Mouse (Mus musculus) MEL (cell line): ENCODE measurements around the gene Pls3. TPM values are rescaled to one million over a fixed set of nuclear protein-coding genes. Genes with fewer than 3 reads are reported as not detected.

Experiments
- DNase-seq: peaks from one replicate; pipeline ENCODE4 v3.0.0; 2011; ENCODE audit warnings: low read depth, low spot score
- H3K27ac ChIP-seq: 2 replicates; pipeline ENCODE4 v1.5.1; 2012; ENCODE audit warnings: low read depth, mild to moderate bottlenecking, control low read depth, low read length, moderate library complexity; ENCODE audit not compliant: control insufficient read depth
- H3K27me3 ChIP-seq, 2 experiments: fragments of 150-350 bp in 1 of 2; sonication (generic) in 1 of 2; 2 replicates each; pipeline ENCODE4 v1.6.1; 2012; ENCODE audit warnings: low read length in 2 of 2, mild to moderate bottlenecking in 2 of 2, improper control_type of control experiment in 1 of 2, moderate library complexity in 1 of 2; ENCODE audit not compliant: insufficient read depth in 2 of 2, control insufficient read depth in 1 of 2
- H3K36me3 ChIP-seq, 2 experiments: 2 replicates each; pipeline ENCODE4 v1.6.1; 2012 to 2014; ENCODE audit warnings: low read length in 2 of 2, improper control_type of control experiment in 1 of 2, inconsistent platforms in 1 of 2, mild to moderate bottlenecking in 1 of 2; ENCODE audit not compliant: insufficient read depth in 2 of 2, control insufficient read depth in 1 of 2
- H3K4me1 ChIP-seq, 2 experiments: fragments of 150-350 bp in 1 of 2; sonication (generic) in 1 of 2; 2 replicates each; pipeline ENCODE4 v1.6.1; 2012; ENCODE audit warnings: low read length in 2 of 2, improper control_type of control experiment in 1 of 2, mild to moderate bottlenecking in 1 of 2; ENCODE audit not compliant: insufficient read depth in 2 of 2, control insufficient read depth in 1 of 2
- H3K4me3 ChIP-seq, 2 experiments: fragments of 150-350 bp in 1 of 2; sonication (generic) in 1 of 2; 2 replicates each; pipeline ENCODE4 v1.5.1; 2012; ENCODE audit warnings: low read depth in 2 of 2, low read length in 2 of 2, mild to moderate bottlenecking in 2 of 2, moderate library complexity in 2 of 2, control low read depth in 1 of 2, improper control_type of control experiment in 1 of 2; ENCODE audit not compliant: control insufficient read depth in 1 of 2, insufficient read depth in 1 of 2
- H3K79me2 ChIP-seq: 2 replicates; pipeline ENCODE4 v1.6.1; 2012; ENCODE audit warnings: mild to moderate bottlenecking, low read length, moderate library complexity; ENCODE audit not compliant: control insufficient read depth, poor library complexity, insufficient read depth
- H3K9ac ChIP-seq: 2 replicates; pipeline ENCODE4 v1.6.1; 2012; ENCODE audit warnings: low read depth, mild to moderate bottlenecking, control low read depth, low read length, moderate library complexity; ENCODE audit not compliant: control insufficient read depth, poor library complexity, severe bottlenecking
- H3K9me3 ChIP-seq: fragments of 150-350 bp; sonication (generic); replicated peaks from 2 replicates; pipeline ENCODE4 v1.6.1; 2012; ENCODE audit warnings: mild to moderate bottlenecking, low read length, improper control_type of control experiment, moderate library complexity; ENCODE audit not compliant: insufficient read depth
- CHD2 ChIP-seq: IDR thresholded peaks from 2 replicates; pipeline ENCODE4 v1.6.1; 2011; ENCODE audit warnings: low read length, improper control_type of control experiment
- CTCF ChIP-seq, 3 experiments: IDR thresholded peaks in 2 of 3; conservative IDR thresholded peaks in 1 of 3; 2 replicates each; pipeline ENCODE4 v1.5.1; 2011 to 2012; ENCODE audit warnings: low read length in 3 of 3, low read depth in 2 of 3, mild to moderate bottlenecking in 2 of 3, improper control_type of control experiment in 1 of 3, inconsistent platforms in 1 of 3, mixed read lengths in 1 of 3, moderate library complexity in 1 of 3; ENCODE audit not compliant: control insufficient read depth in 1 of 3, insufficient read depth in 1 of 3, poor library complexity in 1 of 3, severe bottlenecking in 1 of 3
- E2F4 ChIP-seq: IDR thresholded peaks from 2 replicates; pipeline ENCODE4 v1.6.1; 2011; ENCODE audit warnings: low read depth, low read length, improper control_type of control experiment, borderline replicate concordance
- EP300 ChIP-seq, 2 experiments: IDR thresholded peaks; 2 replicates each; pipeline ENCODE4 v1.6.1; 2011; ENCODE audit warnings: improper control_type of control experiment in 2 of 2, low read length in 2 of 2, low read depth in 1 of 2, mild to moderate bottlenecking in 1 of 2
- ETS1 ChIP-seq: IDR thresholded peaks from 2 replicates; pipeline ENCODE4 v1.6.1; 2012; ENCODE audit warnings: low read depth, mild to moderate bottlenecking, inconsistent platforms, low read length, improper control_type of control experiment, moderate library complexity
- GABPA ChIP-seq: IDR thresholded peaks from 2 replicates; pipeline ENCODE4 v1.6.1; 2012; ENCODE audit warnings: low read depth, mild to moderate bottlenecking, inconsistent platforms, low read length, improper control_type of control experiment, moderate library complexity
- GATA1 ChIP-seq: IDR thresholded peaks from 2 replicates; pipeline ENCODE4 v1.6.1; 2011; ENCODE audit warnings: low read depth, low read length, improper control_type of control experiment
- HCFC1 ChIP-seq: IDR thresholded peaks from 2 replicates; pipeline ENCODE4 v1.6.1; 2012; ENCODE audit warnings: low read depth, mild to moderate bottlenecking, inconsistent platforms, low read length, improper control_type of control experiment, moderate library complexity
- JUND ChIP-seq: IDR thresholded peaks from 2 replicates; pipeline ENCODE4 v1.6.1; 2011; ENCODE audit warnings: low read depth, mild to moderate bottlenecking, improper control_type of control experiment, low read length
- KAT2A ChIP-seq: conservative IDR thresholded peaks from 2 replicates; pipeline ENCODE4 v1.6.1; 2012; ENCODE audit warnings: low read depth, low read length, improper control_type of control experiment, inconsistent platforms
- MAZ ChIP-seq: IDR thresholded peaks from 2 replicates; pipeline ENCODE4 v1.6.1; 2012; ENCODE audit warnings: low read depth, mild to moderate bottlenecking, inconsistent platforms, low read length, improper control_type of control experiment
- MEF2A ChIP-seq: IDR thresholded peaks from 2 replicates; pipeline ENCODE4 v1.6.1; 2014; ENCODE audit warnings: low read depth, mild to moderate bottlenecking, inconsistent platforms, low read length, improper control_type of control experiment; ENCODE audit not compliant: poor library complexity, insufficient replicate concordance, severe bottlenecking; ENCODE audit errors: extremely low read depth
- MYC ChIP-seq: IDR thresholded peaks from 2 replicates; pipeline ENCODE4 v1.6.1; 2011; ENCODE audit warnings: low read depth, mild to moderate bottlenecking, low read length, improper control_type of control experiment, moderate library complexity
- NELFE ChIP-seq: IDR thresholded peaks from 2 replicates; pipeline ENCODE4 v1.6.1; 2011; ENCODE audit warnings: low read depth, low read length, improper control_type of control experiment
- NRF1 ChIP-seq: IDR thresholded peaks from 2 replicates; pipeline ENCODE4 v1.6.1; 2014; ENCODE audit warnings: low read depth, mild to moderate bottlenecking, inconsistent platforms, low read length, improper control_type of control experiment, moderate library complexity; ENCODE audit not compliant: poor library complexity, insufficient read depth, severe bottlenecking
- POLR2A ChIP-seq, 2 experiments: IDR thresholded peaks; 2 replicates each; pipeline ENCODE4 v1.6.1; 2011 to 2012; ENCODE audit warnings: low read length in 2 of 2, mild to moderate bottlenecking in 2 of 2, control low read depth in 1 of 2, improper control_type of control experiment in 1 of 2, low read depth in 1 of 2, moderate library complexity in 1 of 2; ENCODE audit not compliant: control insufficient read depth in 1 of 2, insufficient read depth in 1 of 2, poor library complexity in 1 of 2
- POLR2AphosphoS2 ChIP-seq: IDR thresholded peaks from 2 replicates; pipeline ENCODE4 v1.6.1; 2011; ENCODE audit warnings: low read length, improper control_type of control experiment
- POLR2AphosphoS5 ChIP-seq: IDR thresholded peaks from 2 replicates; pipeline ENCODE4 v1.6.1; 2012; ENCODE audit warnings: low read depth, borderline replicate concordance, mild to moderate bottlenecking, inconsistent platforms, low read length, moderate library complexity, mixed read lengths
- RCOR1 ChIP-seq: IDR thresholded peaks from 2 replicates; pipeline ENCODE4 v1.6.1; 2012; ENCODE audit warnings: low read depth, mild to moderate bottlenecking, inconsistent platforms, low read length, improper control_type of control experiment
- SIN3A ChIP-seq: IDR thresholded peaks from 2 replicates; pipeline ENCODE4 v1.6.1; 2012; ENCODE audit warnings: low read length, improper control_type of control experiment, inconsistent platforms
- SMC3 ChIP-seq: IDR thresholded peaks from 2 replicates; pipeline ENCODE4 v1.6.1; 2011; ENCODE audit warnings: low read depth, low read length, improper control_type of control experiment
- TCF12 ChIP-seq: IDR thresholded peaks from 2 replicates; pipeline ENCODE4 v1.6.1; 2014; ENCODE audit warnings: low read depth, mild to moderate bottlenecking, inconsistent platforms, low read length, improper control_type of control experiment, moderate library complexity
- UBTF ChIP-seq: IDR thresholded peaks from 2 replicates; pipeline ENCODE4 v1.6.1; 2012; ENCODE audit warnings: low read depth, mild to moderate bottlenecking, inconsistent platforms, low read length, improper control_type of control experiment, moderate library complexity, borderline replicate concordance; ENCODE audit not compliant: insufficient read depth
- USF2 ChIP-seq, 2 experiments: IDR thresholded peaks; 2 replicates each; pipeline ENCODE4 v1.6.1; 2011 to 2012; ENCODE audit warnings: improper control_type of control experiment in 2 of 2, low read length in 2 of 2, borderline replicate concordance in 1 of 2, inconsistent platforms in 1 of 2, low read depth in 1 of 2, mild to moderate bottlenecking in 1 of 2; ENCODE audit not compliant: insufficient read depth in 1 of 2
- ZC3H11A ChIP-seq: IDR thresholded peaks from 2 replicates; pipeline ENCODE4 v1.6.1; 2012; ENCODE audit warnings: low read depth, mild to moderate bottlenecking, inconsistent platforms, low read length, improper control_type of control experiment
- ZMIZ1 ChIP-seq: IDR thresholded peaks from 2 replicates; pipeline ENCODE4 v1.6.1; 2012; ENCODE audit warnings: low read depth, mild to moderate bottlenecking, inconsistent platforms, low read length, improper control_type of control experiment, moderate library complexity
- ZNF384 ChIP-seq: IDR thresholded peaks from 2 replicates; pipeline ENCODE4 v1.6.1; 2012; ENCODE audit warnings: low read depth, mild to moderate bottlenecking, inconsistent platforms, low read length, improper control_type of control experiment
- polyA plus RNA-seq, 2 experiments: library from polyadenylated mRNA; stranded (reverse) in 1 of 2; unstranded in 1 of 2; fragments of >175 nt in 1 of 2; fragments of >200 nt in 1 of 2; gene quantifications; 2 replicates each; pipeline versions ENCODE4 v1.2.1 to v1.2.4; 2012; ENCODE audit warnings: low replicate concordance in 2 of 2, low read depth in 1 of 2; ENCODE audit not compliant: insufficient read length in 2 of 2, insufficient read depth in 1 of 2, missing spikeins in 1 of 2
- total RNA-seq: library from RNA; depleted of rRNA; stranded (reverse); fragments of 300-350 nt; gene quantifications from 2 replicates; pipeline ENCODE4 v1.2.3, GENCODE M21; 2012

Pls3 gene
- total and polyA plus RNA-seq, 3 experiments, result 1.7 to 4.3 TPM; not detected in 1

GRCm38 (mm10) chrX:75829867-75830255 lies 45.1 kb downstream of the Pls3 start:
- DNase-seq, result no peak

GRCm38 (mm10) chrX:75829240-75829866 lies 45.6 kb downstream of the Pls3 start:
- Histone ChIP-seq H3K9ac (no peak overlapping the region), H3K27me3 (no peaks in the 10 kb centered on the region), H3K79me2 (no peaks in the 10 kb centered on the region), H3K4me3 (no peak overlapping the region), H3K36me3 (no peaks in the 10 kb centered on the region), H3K9me3 (no peaks in the 10 kb centered on the region), H3K27ac (no peak overlapping the region), H3K4me1 (no peaks in the 10 kb centered on the region)
- no peak for DNase-seq
- TF ChIP-seq MAZ (no peak), ZNF384 (no peak), ETS1 (no peak), EP300 (IDR thresholded peaks at IDR 0.05; ENCODE audit: low read depth in 1 of 2, low read length in 2 of 2) (no peak), JUND (no peak), POLR2A (IDR thresholded peaks at IDR 0.05; ENCODE audit: control insufficient read depth in 1 of 2, insufficient read depth in 1 of 2, low read depth in 1 of 2, low read length in 2 of 2, poor library complexity in 1 of 2) (no peak), E2F4 (no peak), NELFE (no peak), POLR2AphosphoS2 (no peak), TCF12 (no peak), CTCF (IDR thresholded peaks at IDR 0.05 in 2 of 3, conservative IDR thresholded peaks at IDR 0.05 in 1 of 3; ENCODE audit: control insufficient read depth in 1 of 3, insufficient read depth in 1 of 3, low read depth in 2 of 3, low read length in 3 of 3, poor library complexity in 1 of 3, severe bottlenecking in 1 of 3) (no peak), GATA1 (no peak), RCOR1 (no peak), SMC3 (no peak), POLR2AphosphoS5 (no peak), NRF1 (no peak)

More at GRCm38 (mm10) chrX:75829867-75830255, 45.1 kb downstream of the Pls3 start:
- Histone ChIP-seq H3K79me2 (no peaks in the 10 kb centered on the region), H3K4me1 (no peaks in the 10 kb centered on the region), H3K36me3 (no peaks in the 10 kb centered on the region), H3K4me3 (no peak overlapping the region), H3K9ac (no peak overlapping the region), H3K9me3 (no peaks in the 10 kb centered on the region), H3K27ac (no peak overlapping the region), H3K27me3 (no peaks in the 10 kb centered on the region)
- TF ChIP-seq EP300 (IDR thresholded peaks at IDR 0.05; ENCODE audit: low read depth in 1 of 2, low read length in 2 of 2) (no peak), USF2 (IDR thresholded peaks at IDR 0.05; ENCODE audit: borderline replicate concordance in 1 of 2, insufficient read depth in 1 of 2, low read depth in 1 of 2, low read length in 2 of 2) (no peak), MEF2A (no peak), MYC (no peak), HCFC1 (no peak), ZC3H11A (no peak), NRF1 (no peak), CHD2 (no peak), ZMIZ1 (no peak), E2F4 (no peak), GABPA (no peak), SIN3A (no peak), UBTF (no peak), MAZ (no peak), KAT2A (no peak)
